In the genomic region with DNA sequence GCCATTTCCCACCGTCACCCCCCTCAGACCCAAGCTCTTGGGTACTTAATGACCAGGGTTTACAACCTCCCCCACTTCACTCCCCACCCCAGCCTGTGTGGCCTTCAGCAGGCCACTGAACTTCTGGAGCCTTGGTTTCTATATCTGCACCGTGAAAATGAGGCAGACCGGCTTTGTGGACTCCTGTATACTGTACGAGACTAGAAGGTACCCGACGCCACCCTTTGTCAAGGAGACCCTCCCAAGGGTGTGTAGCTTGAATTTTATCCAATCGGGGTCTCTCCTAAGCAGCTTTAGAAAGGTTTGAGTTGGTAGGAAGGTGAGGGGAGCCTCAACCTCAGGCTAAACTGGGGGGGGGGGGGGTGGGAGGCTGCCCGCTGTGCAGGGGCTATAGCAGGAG, we compare ENCODE assay signal across 11 mouse cellular contexts. TPM values are rescaled to one million over a fixed set of nuclear protein-coding genes. Genes with fewer than 3 reads are reported as not detected.
DNase-seq lines count a peak whose midpoint lies in the region; ATAC-seq and TF ChIP-seq lines count a peak whose summit lies in the region.
"Had no signal": no experiment of that assay in that cellular context is flagged by ENCODE, and none has a peak within 500 bp of the region (broad histone marks: within the 10 kb centered on the region; RNA-seq: fewer than 3 reads in every experiment).

No protein-coding gene starts in this region.

- no peak for TF ChIP-seq CTCF in heart, adult 2 months (IDR thresholded peaks at IDR 0.05)
- TF ChIP-seq CTCF in cerebellum, adult 2 months (IDR thresholded peaks at IDR 0.05; ENCODE audit: borderline replicate concordance, insufficient read depth, low read depth, low read length), result no peak

- H3K4me3 ChIP-seq in heart, embryonic 15.5 days, result peak overlapping the region; percentile 28
- no peak overlapping the region for H3K4me3 ChIP-seq in heart, adult 2 months
- H3K4me3 ChIP-seq in embryonic facial prominence, embryonic 11.5 days (ENCODE audit: low read depth, low read length), result no peak overlapping the region
- no peak overlapping the region for H3K4me3 ChIP-seq in hindbrain, embryonic 15.5 days
- H3K4me3 ChIP-seq in midbrain, embryonic 14.5 days (replicated peaks; ENCODE audit: low read depth, low read length), result no peak overlapping the region
- H3K4me3 ChIP-seq in cerebellum, adult 2 months (replicated peaks; ENCODE audit: insufficient read depth, low read depth, low read length), result no peak overlapping the region
- H3K4me3 ChIP-seq: megakaryocyte, embryonic 14.5 days had no signal

- DNase-seq in heart, adult 2 months, result no peak
- DNase-seq in embryonic facial prominence, embryonic 11.5 days (ENCODE audit: low spot score), result no peak
- DNase-seq in midbrain, embryonic 14.5 days, result no peak
- no peak for DNase-seq in cerebellum, adult 2 months
- DNase-seq in gastrocnemius, postnatal 36 days, result no peak
- DNase-seq in frontal cortex, postnatal 10 days (ENCODE audit: low spot score in 2 of 2), result no peak
- DNase-seq: layer of hippocampus, postnatal 36 days had no signal

- no peaks in the 10 kb centered on the region for H3K36me3 ChIP-seq in heart, embryonic 15.5 days
- H3K36me3 ChIP-seq in heart, adult 2 months (ENCODE audit: control insufficient read depth, insufficient read depth, low read length), result no peaks in the 10 kb centered on the region
- no peaks in the 10 kb centered on the region for H3K36me3 ChIP-seq in embryonic facial prominence, embryonic 11.5 days (replicated peaks; ENCODE audit: control insufficient read depth, insufficient read depth, low read depth, low read length)
- H3K36me3 ChIP-seq in hindbrain, embryonic 15.5 days, result no peaks in the 10 kb centered on the region
- no peaks in the 10 kb centered on the region for H3K36me3 ChIP-seq in midbrain, embryonic 14.5 days (ENCODE audit: control insufficient read depth, insufficient read depth, low read length)

- no peak for TF ChIP-seq EP300 in heart, adult 2 months (IDR thresholded peaks at IDR 0.05; ENCODE audit: insufficient read depth, low read depth, low read length)

- peaks cover 15% of the 10 kb centered on the region for H3K27me3 ChIP-seq in heart, embryonic 15.5 days
- no peaks in the 10 kb centered on the region for H3K27me3 ChIP-seq in heart, adult 2 months (ENCODE audit: control insufficient read depth, insufficient read depth, low read length)
- H3K27me3 ChIP-seq in embryonic facial prominence, embryonic 11.5 days (ENCODE audit: control insufficient read depth, insufficient read depth, low read length), result peaks cover 9% of the 10 kb centered on the region
- H3K27me3 ChIP-seq in hindbrain, embryonic 15.5 days, result no peaks in the 10 kb centered on the region
- peaks cover 7% of the 10 kb centered on the region; the same call in 1 of the 2 replicates for H3K27me3 ChIP-seq in midbrain, embryonic 14.5 days (ENCODE audit: control insufficient read depth, insufficient read depth, low read length)
- no peaks in the 10 kb centered on the region for H3K27me3 ChIP-seq in cerebellum, adult 2 months (ENCODE audit: control insufficient read depth, insufficient read depth, low read length)

- no peak for TF ChIP-seq POLR2A in heart, adult 2 months (IDR thresholded peaks at IDR 0.05; ENCODE audit: insufficient read depth, low read depth, low read length)
- no peak for TF ChIP-seq POLR2A in cerebellum, adult 2 months (IDR thresholded peaks at IDR 0.05; ENCODE audit: borderline replicate concordance, insufficient read depth, low read length)

- intact Hi-C loops in heart, adult 2 months (cut with DNase I), result no loop called here
- intact Hi-C loops in gastrocnemius, postnatal 36 days (cut with DNase I), result no loop called here

- WGBS in heart, embryonic 15.5 days, result 28% methylated on average over 8 of the region's 8 CpGs
- 37% methylated on average over 8 of the region's 8 CpGs for WGBS in heart, adult 2 months
- WGBS in embryonic facial prominence, embryonic 11.5 days, result 18% methylated on average over 8 of the region's 8 CpGs
- WGBS in hindbrain, embryonic 15.5 days, result 21% methylated on average over 7 of the region's 8 CpGs
- WGBS in midbrain, embryonic 14.5 days, result 21% methylated on average over 8 of the region's 8 CpGs
- 51% methylated on average over 8 of the region's 8 CpGs for WGBS in cerebellum, adult 2 months

- peak overlapping the region; percentile 72 for H3K27ac ChIP-seq in heart, embryonic 15.5 days
- no peak overlapping the region for H3K27ac ChIP-seq in heart, adult 2 months
- H3K27ac ChIP-seq in embryonic facial prominence, embryonic 11.5 days (replicated peaks; ENCODE audit: low read depth, low read length), result no peak overlapping the region
- peak overlapping the region; percentile 23; the same call in 1 of the 2 replicates for H3K27ac ChIP-seq in hindbrain, embryonic 15.5 days (replicated peaks)
- no peak overlapping the region for H3K27ac ChIP-seq in midbrain, embryonic 14.5 days (replicated peaks; ENCODE audit: low read depth, low read length)
- no peak overlapping the region for H3K27ac ChIP-seq in cerebellum, adult 2 months (ENCODE audit: insufficient read depth, low read length)

- no peak for ATAC-seq in heart, embryonic 15.5 days (replicated peaks; ENCODE audit: insufficient number of reproducible peaks, insufficient read depth, low FRiP score, low read depth)
- ATAC-seq in embryonic facial prominence, embryonic 11.5 days (replicated peaks; ENCODE audit: insufficient number of reproducible peaks, low FRiP score, low TSS enrichment, low read depth), result no peak
- no peak for ATAC-seq in hindbrain, embryonic 15.5 days (ENCODE audit: low FRiP score, low read depth)
- ATAC-seq in midbrain, embryonic 14.5 days (ENCODE audit: low FRiP score, low TSS enrichment), result no peak
- ATAC-seq: activated CD4-positive, CD25-positive, alpha-beta regulatory T cell, adult 4 months had no signal

- H3K4me1 ChIP-seq in heart, embryonic 15.5 days (replicated peaks), result peaks cover 27% of the 10 kb centered on the region
- H3K4me1 ChIP-seq in heart, adult 2 months (ENCODE audit: control insufficient read depth, insufficient read depth, low read length), result peaks cover 4% of the 10 kb centered on the region; the same call in 1 of the 2 replicates
- peaks cover 10% of the 10 kb centered on the region for H3K4me1 ChIP-seq in embryonic facial prominence, embryonic 11.5 days (ENCODE audit: control insufficient read depth, insufficient read depth, low read length)
- peaks cover 55% of the 10 kb centered on the region for H3K4me1 ChIP-seq in hindbrain, embryonic 15.5 days (replicated peaks)
- peaks cover 54% of the 10 kb centered on the region for H3K4me1 ChIP-seq in midbrain, embryonic 14.5 days (ENCODE audit: control insufficient read depth, insufficient read depth, low read length)
- peaks cover 20% of the 10 kb centered on the region for H3K4me1 ChIP-seq in cerebellum, adult 2 months (ENCODE audit: control insufficient read depth, insufficient read depth, low read length)

- H3K79me2 ChIP-seq in heart, adult 2 months (replicated peaks; ENCODE audit: control insufficient read depth, insufficient read depth, low read length), result no peaks in the 10 kb centered on the region

- peak overlapping the region; percentile 64 for H3K4me2 ChIP-seq in heart, embryonic 15.5 days
- H3K4me2 ChIP-seq in embryonic facial prominence, embryonic 11.5 days (ENCODE audit: low read depth, low read length), result peak overlapping the region; percentile 37
- peak overlapping the region; percentile 39 for H3K4me2 ChIP-seq in hindbrain, embryonic 15.5 days
- peak overlapping the region; percentile 32; the same call in 1 of the 2 replicates for H3K4me2 ChIP-seq in midbrain, embryonic 14.5 days (ENCODE audit: low read length)

- H3K9ac ChIP-seq in heart, embryonic 15.5 days, result peak overlapping the region; percentile 36; the same call in 1 of the 2 replicates
- no peak overlapping the region for H3K9ac ChIP-seq in heart, adult 2 months (ENCODE audit: low read depth, low read length)
- H3K9ac ChIP-seq in embryonic facial prominence, embryonic 11.5 days (replicated peaks; ENCODE audit: low read length), result no peak overlapping the region
- H3K9ac ChIP-seq in hindbrain, embryonic 15.5 days, result no peak overlapping the region
- H3K9ac ChIP-seq in midbrain, embryonic 14.5 days (replicated peaks; ENCODE audit: low read length), result no peak overlapping the region

- H3K9me3 ChIP-seq in heart, embryonic 15.5 days (replicated peaks), result no peaks in the 10 kb centered on the region
- H3K9me3 ChIP-seq in embryonic facial prominence, embryonic 11.5 days (replicated peaks; ENCODE audit: control insufficient read depth, low read length), result no peaks in the 10 kb centered on the region
- no peaks in the 10 kb centered on the region for H3K9me3 ChIP-seq in hindbrain, embryonic 15.5 days
- H3K9me3 ChIP-seq in midbrain, embryonic 14.5 days (ENCODE audit: control insufficient read depth, low read length), result no peaks in the 10 kb centered on the region
- H3K9me3 ChIP-seq: megakaryocyte, embryonic 14.5 days had no signal

RNA-seq across cellular contexts. Expression of gene Mrm1, which starts 55.2 kb away (rescaled TPM):
- 19.7 and 22.5 TPM in 2 replicates for polyA plus RNA-seq in heart, embryonic 15.5 days (2015; fragmentation: Nextera tagmentation; extraction: Ambion mirVana)
- total RNA-seq in heart, adult 2 months (2021), result 10 to 100 TPM; 18.9 to 19.7 TPM
- 14.7 and 28.1 TPM in 2 replicates for polyA plus RNA-seq in heart, adult 2 months (2012; rRNA removed)
- polyA plus RNA-seq in embryonic facial prominence, embryonic 11.5 days (2014; fragmentation: Nextera tagmentation; extraction: Ambion mirVana), result 7.6 and 9.9 TPM in 2 replicates
- 20.0 TPM in 2 replicates for polyA plus RNA-seq in hindbrain, embryonic 15.5 days (2015; fragmentation: Nextera tagmentation; extraction: Ambion mirVana)
- 8.5 and 11.9 TPM in 2 replicates for polyA plus RNA-seq in midbrain, embryonic 14.5 days (2014; fragmentation: Nextera tagmentation; extraction: Ambion mirVana)
- polyA plus RNA-seq in cerebellum, adult 2 months (2012; rRNA removed), result 16.5 and 44.6 TPM in 2 replicates
- total RNA-seq in gastrocnemius, postnatal 36 days (2021), result 1 to 10 TPM; 6.0 to 8.9 TPM

Comparison
In these comparisons a context has a peak if more than half of its experiments do, and no peak if none do; other contexts are left out.
1. H3K27ac ChIP-seq: peak in heart, embryonic 15.5 days (single experiment) and hindbrain, embryonic 15.5 days (single experiment); none in heart, adult 2 months (single experiment), embryonic facial prominence, embryonic 11.5 days (single experiment), midbrain, embryonic 14.5 days (single experiment) and cerebellum, adult 2 months (single experiment).
2. Peak in every context shown above with its lines, with median percentiles within 50 percentile points of each other: H3K4me2 ChIP-seq.